Mouse (Mus musculus) adrenal gland, adult 18-20 months (tissue): ENCODE measurements around the gene Rln1. TPM values are rescaled to one million over a fixed set of nuclear protein-coding genes. Genes with fewer than 3 reads are reported as not detected.

Experiments used
- DNase-seq, 2 experiments: peaks; one replicate each; pipeline ENCODE4 v3.0.0; 2021 to 2022; ENCODE audit warnings: low spot score in 2 of 2
- total RNA-seq, 2 experiments: library from RNA; stranded (reverse); gene quantifications; 1 replicate in 1 of 2; 2 replicates in 1 of 2; pipeline ENCODE4 v1.2.3; 2021

The Rln1 gene
- total RNA-seq, 2 experiments from 2014 or later, result not detected

GRCm38 (mm10) chr19:29362173-29362930 is 27.9 kb upstream of the Rln1 start:
- DNase-seq, result no peak

GRCm38 (mm10) chr19:29361468-29362130 is 27.1 kb upstream of the Rln1 start:
- peak; percentile 79 to 82 for DNase-seq

- no peak for DNase-seq
Observed at GRCm38 (mm10) chr19:29360251-29360650, 25.8 kb upstream of the Rln1 start.

- DNase-seq, result no peak
Observed at GRCm38 (mm10) chr19:29356281-29356680, 21.8 kb upstream of the Rln1 start.

- peak; percentile 86 to 91 for DNase-seq
Observed at GRCm38 (mm10) chr19:29354895-29355877, 20.7 kb upstream of the Rln1 start.

- DNase-seq, result no peak
Observed at GRCm38 (mm10) chr19:29350991-29351390, 16.5 kb upstream of the Rln1 start.

- no peak for DNase-seq
Observed at GRCm38 (mm10) chr19:29345636-29346035, 11.2 kb upstream of the Rln1 start.

GRCm38 (mm10) chr19:29344868-29345267 is 10.4 kb upstream of the Rln1 start:
- no peak for DNase-seq

- no peak for DNase-seq
Observed at GRCm38 (mm10) chr19:29342281-29342680, 7.8 kb upstream of the Rln1 start.

- no peak for DNase-seq
Observed at GRCm38 (mm10) chr19:29341029-29341428, 6.6 kb upstream of the Rln1 start.

- DNase-seq, result no peak
Observed at GRCm38 (mm10) chr19:29336624-29337023, 2.2 kb upstream of the Rln1 start.

- no peak for DNase-seq
Observed at GRCm38 (mm10) chr19:29326822-29327552, 7.5 kb downstream of the Rln1 start.

- no peak for DNase-seq
Observed at GRCm38 (mm10) chr19:29326396-29326795, 8.1 kb downstream of the Rln1 start.

- no peak for DNase-seq
Observed at GRCm38 (mm10) chr19:29325852-29326180, 8.7 kb downstream of the Rln1 start.

GRCm38 (mm10) chr19:29325053-29325851 is 9.2 kb downstream of the Rln1 start, which contains the start of gene Insl6:
Insl6 (minus strand) TSS chr19:29325356.
- peak; percentile 61 to 69 for DNase-seq

GRCm38 (mm10) chr19:29323416-29324049 is 10.9 kb downstream of the Rln1 start:
- no peak for DNase-seq

- no peak for DNase-seq
Observed at GRCm38 (mm10) chr19:29312661-29313060, 21.8 kb downstream of the Rln1 start.

GRCm38 (mm10) chr19:29311791-29312190 is 22.7 kb downstream of the Rln1 start:
- no peak for DNase-seq

GRCm38 (mm10) chr19:29308832-29309231 is 25.6 kb downstream of the Rln1 start:
- no peak for DNase-seq
